In genomic region chr10:59541466-59541865, GRCm38 (mm10) we compare ENCODE assay signal across 17 mouse cellular contexts.
"Had no signal": no experiment of that assay in that cellular context is flagged by ENCODE, and none has a peak within 500 bp of the region (broad histone marks: within the 10 kb centered on the region; RNA-seq: fewer than 3 reads in every experiment).

No protein-coding gene starts in this region.

- H3K4me2 ChIP-seq: limb, embryonic 13.5 days; liver, embryonic 15.5 days; midbrain, embryonic 11.5 days; midbrain, embryonic 15.5 days; neural tube, embryonic 12.5 days had no signal

- H3K9me3 ChIP-seq: liver, embryonic 15.5 days had no signal

- ATAC-seq: lung, postnatal 0 days; midbrain, embryonic 15.5 days had no signal

- H3K27ac ChIP-seq: layer of hippocampus, adult 2 months; limb, embryonic 13.5 days; liver, embryonic 15.5 days; midbrain, embryonic 15.5 days; neural tube, embryonic 12.5 days had no signal

- H3K9ac ChIP-seq: limb, embryonic 13.5 days; liver, embryonic 15.5 days; midbrain, embryonic 15.5 days; neural tube, embryonic 12.5 days had no signal

- DNase-seq: kidney, postnatal 10 days; kidney, postnatal 4 days; left cerebral cortex, postnatal 4 days; lung, adult 2 months; lung, postnatal 36 days; retina, postnatal 1 day; right cerebral cortex, postnatal 4 days; spleen, adult 18-20 months; thymus, adult 2 months; thymus, postnatal 25 days had no signal

- H3K36me3 ChIP-seq: midbrain, embryonic 15.5 days had no signal

- H3K27me3 ChIP-seq: limb, embryonic 13.5 days; liver, embryonic 15.5 days; midbrain, embryonic 15.5 days; neural tube, embryonic 12.5 days had no signal

- H3K4me3 ChIP-seq: layer of hippocampus, adult 2 months; limb, embryonic 13.5 days; liver, embryonic 15.5 days; midbrain, embryonic 15.5 days; neural tube, embryonic 12.5 days had no signal
